Mouse (Mus musculus) frontal cortex, postnatal 14 days (tissue): ENCODE measurements at regions not wholly inside any gene's neighbourhood (a gene's known extent, or its start where the extent isn't known, plus 50 kb on each side); places are given as distances from the start of the nearest gene placed in this dataset.

Source experiments
- DNase-seq, 2 experiments: peaks; one replicate each; pipeline ENCODE4 v3.0.0; 2022; ENCODE audit warnings: low spot score in 2 of 2

DNA sequence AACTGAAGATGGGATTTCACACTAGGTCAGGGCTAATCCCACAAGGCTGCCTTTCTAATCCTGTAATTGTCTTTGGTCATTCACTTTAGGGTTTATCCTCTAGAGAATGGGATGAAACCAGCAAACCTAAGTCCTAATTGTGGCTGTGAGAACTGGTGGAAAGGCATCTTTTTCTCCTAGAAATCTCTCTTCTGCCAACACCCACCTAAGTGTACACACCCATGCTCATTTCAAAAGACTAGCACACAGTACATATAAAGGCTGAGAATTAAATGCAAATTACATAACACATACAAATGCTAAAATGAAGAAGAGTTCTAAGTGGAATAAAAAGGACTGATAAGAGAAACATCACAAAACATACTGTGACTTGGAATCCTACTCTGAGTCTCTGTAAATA is 579.5 kb downstream of the Eepd1 start:
- no peak for DNase-seq

DNA sequence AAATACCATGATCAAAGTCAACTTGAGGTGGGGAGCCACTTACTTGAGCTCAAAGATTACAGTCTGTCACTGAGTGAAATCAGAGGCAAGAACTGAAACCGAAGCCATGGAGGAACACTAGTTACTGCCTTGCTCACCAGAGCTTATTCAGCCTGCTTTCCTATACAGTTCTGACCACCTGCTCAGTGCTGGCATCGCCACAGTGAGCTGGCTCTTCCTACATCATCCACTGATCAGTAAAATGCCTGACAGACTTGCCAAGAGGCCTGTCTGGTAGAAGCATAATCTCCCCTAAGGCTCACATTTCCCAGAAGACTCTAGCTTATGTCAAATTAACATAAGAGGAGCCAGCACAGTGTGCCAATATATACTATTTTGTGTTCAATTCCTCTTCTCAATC is 595.7 kb downstream of the Eepd1 start:
- DNase-seq: peak in 1 of 2 experiments; percentile 4

DNA sequence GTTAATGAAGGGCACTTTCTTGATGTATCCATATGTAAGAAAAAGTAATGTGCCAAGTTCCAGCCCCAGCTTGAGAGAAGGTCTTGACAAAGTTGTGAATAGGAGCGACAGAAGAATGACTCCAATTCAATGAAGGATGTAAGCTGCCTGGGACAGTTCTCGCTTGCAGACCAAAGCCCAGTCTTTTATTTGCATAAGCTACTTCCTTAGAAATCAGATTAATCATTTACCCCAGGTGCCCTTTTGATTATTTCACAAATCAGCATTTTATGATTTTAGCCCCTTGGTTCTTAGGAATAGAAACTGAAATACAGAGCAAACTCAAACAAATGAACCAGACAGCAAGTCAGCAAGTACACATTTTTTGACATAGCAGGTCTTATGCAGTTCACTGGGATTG is 605.2 kb downstream of the Eepd1 start:
- DNase-seq: no peak

DNA sequence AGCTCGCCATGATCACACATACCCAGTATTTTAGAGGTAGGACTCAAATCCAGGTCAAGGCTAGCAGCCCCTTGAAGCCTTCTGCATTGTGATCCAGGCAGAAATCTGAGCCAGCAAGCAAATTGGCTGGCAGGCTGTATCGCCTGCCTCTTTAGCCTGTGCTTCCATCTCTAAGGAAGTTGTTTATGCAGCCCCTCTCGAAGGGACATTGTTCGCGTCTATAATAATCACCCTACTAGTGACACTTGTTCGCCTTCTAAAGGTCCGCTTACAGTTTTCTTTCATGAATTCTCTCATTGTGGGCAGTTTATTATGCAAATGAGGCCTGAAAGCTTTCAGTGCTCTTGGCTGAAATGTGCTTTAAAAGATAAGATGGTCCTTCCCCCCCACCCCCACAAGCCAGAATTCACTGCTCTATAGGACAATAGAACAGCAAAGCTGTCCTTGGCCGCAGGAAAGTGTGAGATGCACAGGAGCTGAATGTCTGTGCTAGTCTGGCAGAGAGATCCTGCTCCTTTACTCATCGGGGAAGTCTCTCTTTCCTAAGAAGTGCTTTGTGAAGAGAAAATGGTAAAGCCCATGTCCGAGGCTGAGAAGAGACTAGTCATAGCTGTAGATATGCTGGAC is 610.8 kb downstream of the Eepd1 start:
- no peak for DNase-seq

DNA sequence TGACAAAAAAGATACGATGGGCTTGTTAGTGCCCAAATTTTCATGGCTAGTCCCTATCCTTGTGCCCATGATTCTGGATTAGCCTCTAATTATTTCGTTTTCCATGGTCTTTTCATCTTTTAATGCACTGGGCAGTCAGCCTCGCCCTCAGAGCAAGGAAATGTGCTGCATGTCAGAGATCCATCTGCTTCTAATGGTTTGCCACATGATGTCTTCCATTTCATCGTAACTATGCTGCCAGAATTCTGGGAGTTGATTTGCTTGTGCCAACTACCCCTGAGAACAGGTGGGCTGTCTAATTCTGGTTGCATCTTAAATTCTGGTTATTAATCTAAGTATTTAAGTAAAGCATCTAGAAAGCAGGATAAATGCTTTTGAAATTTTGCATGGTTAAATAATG is 622.8 kb downstream of the Eepd1 start:
- no peak for DNase-seq

DNA sequence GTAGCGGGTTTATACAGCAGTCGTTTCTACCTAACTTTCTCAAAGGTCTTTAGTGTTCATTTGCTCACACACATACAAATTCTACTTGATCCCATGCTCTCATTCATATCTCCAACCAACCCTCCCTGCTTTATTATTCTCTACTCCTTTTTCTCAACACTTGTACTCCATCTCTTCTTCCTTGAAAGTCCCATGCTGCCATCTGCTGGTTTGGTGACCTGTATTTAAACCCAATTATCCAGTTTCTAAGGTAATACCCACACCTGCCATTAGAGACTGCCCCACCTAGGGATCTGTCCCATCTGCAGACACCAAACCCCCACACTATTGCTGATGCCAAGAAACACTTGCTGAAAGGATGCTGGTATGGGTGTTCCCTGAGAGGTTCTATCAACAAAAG is 611.5 kb upstream of the B3gat1 start:
- DNase-seq: peak in 1 of 2 experiments; percentile 12

DNA sequence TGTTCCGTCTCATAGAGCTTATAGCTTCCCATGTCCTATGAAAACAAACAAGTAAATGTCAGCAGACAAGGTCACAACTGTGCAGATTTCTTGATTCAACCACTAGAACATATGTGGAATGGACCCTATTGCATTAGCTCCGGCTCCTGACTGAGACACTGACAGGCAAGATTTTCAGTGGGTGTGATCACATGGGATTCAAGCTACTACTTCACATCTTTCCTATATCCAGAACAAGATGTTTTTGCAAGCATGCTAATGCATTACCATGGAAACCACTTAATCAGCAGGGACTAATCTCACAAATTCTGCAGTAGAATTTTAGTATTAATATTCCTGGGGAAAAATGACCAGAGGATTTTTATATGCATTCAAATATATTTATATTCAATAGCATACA is 598.9 kb upstream of the B3gat1 start:
- DNase-seq: no peak
